Mouse (Mus musculus): Measurements from ENCODE around the gene Strn4. TPM values are rescaled to one million over a fixed set of nuclear protein-coding genes. Genes with fewer than 3 reads are reported as not detected.

The Strn4 gene
- polyA plus RNA-seq, 1 experiment from 2014 or later, result 155 TPM

DNA sequence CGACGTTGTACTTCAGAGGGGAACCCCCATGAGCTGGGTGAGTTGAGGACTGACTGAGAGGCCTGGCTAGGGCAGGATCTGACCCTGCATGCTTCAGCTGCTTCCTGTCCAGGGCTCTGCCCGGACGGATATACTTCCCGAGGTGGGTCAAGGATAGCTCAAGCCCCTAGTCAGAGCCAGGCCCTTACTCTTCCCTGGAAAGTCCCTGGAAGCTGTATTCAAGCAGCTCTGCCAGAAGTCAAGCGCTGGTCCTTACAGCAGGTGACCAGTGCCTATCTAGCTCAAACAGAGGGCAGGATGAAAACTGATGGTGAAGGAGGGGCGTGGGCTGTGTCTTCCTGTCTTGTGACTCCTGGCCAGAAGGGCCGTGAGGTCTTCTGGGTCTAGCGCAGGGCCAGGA is 14.8 kb downstream of the Strn4 start:
- WGBS, result 95% methylated on average over 9 of the region's 9 CpGs
- Histone ChIP-seq H3K9me3 (no peaks in the 10 kb centered on the region), H3K4me2 (no peak overlapping the region), H3K4me3 (no peak overlapping the region), H3K9ac (no peak overlapping the region), H3K27ac (replicated peaks) (no peak overlapping the region), H3K27me3 (no peaks in the 10 kb centered on the region), H3K36me3 (peaks cover 99% of the 10 kb centered on the region), H3K4me1 (replicated peaks) (peaks cover 6% of the 10 kb centered on the region)
- ATAC-seq (ENCODE audit: low read depth), result no peak

DNA sequence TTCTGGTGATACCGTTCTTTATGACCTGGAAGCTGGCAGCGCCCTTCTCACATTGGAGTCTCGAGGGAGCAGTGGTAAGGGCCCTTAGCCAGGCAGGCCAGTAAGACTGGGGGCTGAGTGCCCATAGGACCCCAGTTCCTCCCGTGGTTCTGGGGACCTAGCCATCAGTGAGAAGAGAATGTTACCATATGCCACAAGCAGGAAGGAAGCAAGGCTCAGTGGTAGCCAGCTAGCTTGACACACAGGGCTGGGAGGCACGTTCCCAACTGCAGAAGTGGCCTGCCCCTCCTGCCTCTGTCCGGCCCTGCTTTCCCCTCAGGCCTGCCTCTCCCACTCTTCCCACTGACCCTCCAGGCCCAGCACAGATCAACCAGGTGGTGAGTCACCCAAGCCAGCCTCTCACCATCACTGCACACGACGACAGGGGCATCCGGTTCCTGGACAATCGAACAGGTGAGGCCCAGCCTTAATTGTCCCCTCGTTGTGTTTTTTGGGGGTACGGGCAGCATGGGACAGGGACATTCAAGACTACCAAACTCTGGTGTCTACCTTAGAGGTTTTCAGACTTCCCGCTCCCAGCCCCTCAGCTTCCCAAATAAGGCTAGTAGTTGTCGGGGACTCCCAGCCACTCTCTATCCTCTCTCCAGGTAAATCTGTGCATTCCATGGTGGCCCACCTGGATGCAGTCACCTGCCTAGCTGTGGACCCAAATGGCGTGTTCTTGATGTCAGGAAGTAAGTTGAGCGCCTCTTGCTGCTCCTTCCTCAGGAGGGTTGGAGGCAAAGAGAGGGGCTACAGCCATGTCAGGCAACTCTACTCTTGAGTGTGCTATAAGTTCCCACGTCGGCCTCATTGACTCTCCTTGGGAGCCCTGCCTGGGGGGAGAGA is 22.5 kb downstream of the Strn4 start:
- Histone ChIP-seq H3K4me2 (no peak overlapping the region), H3K36me3 (peaks cover 82% of the 10 kb centered on the region), H3K9ac (no peak overlapping the region), H3K27me3 (no peaks in the 10 kb centered on the region), H3K4me3 (no peak overlapping the region), H3K27ac (replicated peaks) (no peak overlapping the region), H3K4me1 (replicated peaks) (peaks cover 7% of the 10 kb centered on the region), H3K9me3 (no peaks in the 10 kb centered on the region)
- no peak for ATAC-seq (ENCODE audit: low read depth)
- WGBS, result 94% methylated on average over 18 of the region's 18 CpGs

DNA sequence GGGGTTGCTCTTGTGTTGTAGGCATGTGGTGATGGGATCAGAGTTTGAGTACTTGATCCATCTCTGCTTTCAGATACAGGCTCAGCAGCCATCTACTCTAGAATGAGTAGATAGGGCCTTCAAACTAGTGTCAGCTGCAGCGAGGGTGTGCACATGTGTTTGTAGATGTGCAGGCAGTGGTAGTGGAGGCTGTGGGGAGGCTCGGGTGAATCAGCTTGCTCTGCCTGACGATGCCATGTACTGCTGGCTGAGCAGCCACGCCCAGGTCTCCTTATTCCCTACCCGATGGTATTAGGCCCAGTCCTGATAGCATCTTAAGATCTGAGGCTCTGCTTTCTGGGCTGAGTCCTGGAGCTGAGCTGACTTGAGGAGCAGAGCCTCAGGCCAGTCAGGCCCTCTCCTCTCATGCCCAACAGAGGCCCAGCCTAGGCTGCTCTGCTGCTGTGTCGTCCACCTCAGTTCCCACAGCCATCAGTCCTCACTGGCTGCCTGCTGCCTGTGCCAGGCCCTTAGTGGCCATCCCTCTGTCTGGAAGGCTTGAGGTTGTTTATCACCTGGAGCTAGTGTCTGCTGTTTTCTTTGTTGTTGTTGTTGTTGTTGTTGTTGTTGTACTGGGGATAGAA is 23.2 kb downstream of the Strn4 start:
- H3K4me2 ChIP-seq, result no peak overlapping the region
- peaks cover 74% of the 10 kb centered on the region for H3K36me3 ChIP-seq
- H3K4me3 ChIP-seq, result no peak overlapping the region
- peaks cover 14% of the 10 kb centered on the region for H3K4me1 ChIP-seq (replicated peaks)
- no peaks in the 10 kb centered on the region for H3K9me3 ChIP-seq
- H3K9ac ChIP-seq, result no peak overlapping the region
- no peaks in the 10 kb centered on the region for H3K27me3 ChIP-seq
- 84% methylated on average over 6 of the region's 6 CpGs for WGBS
- H3K27ac ChIP-seq (replicated peaks), result no peak overlapping the region
- ATAC-seq (ENCODE audit: low read depth), result no peak

DNA sequence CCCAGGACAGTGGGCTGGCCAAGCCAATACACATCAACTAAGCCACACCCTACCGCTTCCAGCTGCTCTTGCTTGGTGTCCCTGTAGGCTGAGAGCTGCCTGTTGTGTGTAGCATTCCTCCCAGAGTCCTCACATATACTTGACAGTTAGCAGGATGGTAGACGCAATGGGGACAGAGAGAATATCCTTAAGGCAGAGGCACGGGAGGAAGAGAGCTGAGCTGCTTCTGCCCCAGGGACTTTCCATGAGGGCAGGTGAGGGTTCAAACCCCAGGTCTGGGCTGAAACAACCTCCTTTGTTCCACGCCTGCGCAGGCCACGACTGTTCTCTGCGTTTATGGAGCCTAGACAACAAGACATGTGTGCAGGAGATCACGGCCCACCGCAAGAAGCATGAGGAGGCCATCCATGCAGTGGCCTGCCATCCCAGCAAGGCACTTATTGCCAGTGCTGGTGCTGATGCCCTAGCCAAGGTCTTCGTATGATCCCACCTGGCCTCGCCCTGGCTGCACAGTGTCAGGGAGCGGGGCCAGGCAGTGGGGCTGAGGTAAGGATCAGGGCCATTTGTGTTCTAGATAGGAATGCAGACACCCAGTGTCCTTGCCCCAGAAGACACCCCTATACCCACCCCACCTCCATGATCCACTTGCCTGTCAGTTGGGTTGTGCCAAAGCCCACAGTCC is 23.9 kb downstream of the Strn4 start:
- WGBS, result 96% methylated on average over 12 of the region's 12 CpGs
- Histone ChIP-seq H3K27ac (replicated peaks) (no peak overlapping the region), H3K9me3 (no peaks in the 10 kb centered on the region), H3K4me1 (replicated peaks) (peaks cover 21% of the 10 kb centered on the region), H3K9ac (no peak overlapping the region), H3K36me3 (peaks cover 68% of the 10 kb centered on the region), H3K4me2 (no peak overlapping the region), H3K4me3 (no peak overlapping the region), H3K27me3 (no peaks in the 10 kb centered on the region)
- no peak for ATAC-seq (ENCODE audit: low read depth)

DNA sequence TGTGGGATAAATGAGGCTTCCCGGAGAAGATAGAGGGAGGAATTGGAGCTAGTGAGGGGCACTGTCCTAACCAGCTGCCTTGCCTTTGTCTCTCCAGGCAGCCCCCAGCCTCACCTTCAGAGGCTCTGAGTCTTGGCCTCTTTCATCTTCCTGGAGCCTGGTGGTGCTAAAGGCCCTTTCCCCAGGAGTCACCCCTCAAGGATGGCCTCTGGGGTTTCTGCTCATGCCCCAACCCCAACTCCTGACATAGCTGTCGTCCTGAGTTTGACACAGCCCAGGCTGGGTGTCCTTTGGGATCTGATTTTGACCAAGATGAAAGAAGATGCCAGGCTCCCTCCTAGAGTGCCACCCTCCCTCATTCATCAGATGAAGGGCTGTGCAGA is 24.4 kb downstream of the Strn4 start:
- Histone ChIP-seq H3K27me3 (no peaks in the 10 kb centered on the region), H3K4me1 (replicated peaks) (peaks cover 26% of the 10 kb centered on the region), H3K9ac (no peak overlapping the region), H3K9me3 (no peaks in the 10 kb centered on the region), H3K4me2 (no peak overlapping the region), H3K4me3 (no peak overlapping the region), H3K36me3 (peaks cover 62% of the 10 kb centered on the region), H3K27ac (replicated peaks) (no peak overlapping the region)
- WGBS, result 90% methylated on average over 2 of the region's 2 CpGs
- no peak for ATAC-seq (ENCODE audit: low read depth)

DNA sequence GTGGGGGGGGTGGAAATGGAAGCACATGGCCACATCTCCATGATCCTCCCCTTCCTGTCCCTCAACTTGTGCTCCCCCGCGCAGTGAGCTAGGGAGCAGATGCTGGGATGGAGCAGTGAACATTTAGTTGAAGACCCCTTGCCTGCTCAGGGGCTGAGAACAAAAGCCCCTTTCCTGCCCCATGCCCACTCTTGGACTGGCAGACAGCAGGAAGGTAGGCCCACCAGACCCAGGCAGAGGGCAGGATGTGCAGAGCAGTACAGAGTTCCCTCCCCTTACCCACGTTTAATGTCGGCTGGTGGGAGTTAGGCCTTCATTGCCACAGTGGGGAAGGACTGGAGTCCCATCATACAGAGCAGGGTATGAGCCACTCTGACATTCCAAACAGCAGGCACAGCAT is 25.4 kb downstream of the Strn4 start:
- Histone ChIP-seq H3K36me3 (peaks cover 55% of the 10 kb centered on the region), H3K4me1 (replicated peaks) (peaks cover 34% of the 10 kb centered on the region), H3K27ac (replicated peaks) (0 out of 2 replicates have a peak overlapping the region, but pooled peaks have one; percentile 69), H3K9me3 (no peaks in the 10 kb centered on the region), H3K27me3 (no peaks in the 10 kb centered on the region), H3K9ac (no peak overlapping the region), H3K4me2 (no peak overlapping the region), H3K4me3 (no peak overlapping the region)
- no peak; the same call in 1 of the 2 replicates for ATAC-seq (ENCODE audit: low read depth)
- 73% methylated on average over 4 of the region's 4 CpGs for WGBS

DNA sequence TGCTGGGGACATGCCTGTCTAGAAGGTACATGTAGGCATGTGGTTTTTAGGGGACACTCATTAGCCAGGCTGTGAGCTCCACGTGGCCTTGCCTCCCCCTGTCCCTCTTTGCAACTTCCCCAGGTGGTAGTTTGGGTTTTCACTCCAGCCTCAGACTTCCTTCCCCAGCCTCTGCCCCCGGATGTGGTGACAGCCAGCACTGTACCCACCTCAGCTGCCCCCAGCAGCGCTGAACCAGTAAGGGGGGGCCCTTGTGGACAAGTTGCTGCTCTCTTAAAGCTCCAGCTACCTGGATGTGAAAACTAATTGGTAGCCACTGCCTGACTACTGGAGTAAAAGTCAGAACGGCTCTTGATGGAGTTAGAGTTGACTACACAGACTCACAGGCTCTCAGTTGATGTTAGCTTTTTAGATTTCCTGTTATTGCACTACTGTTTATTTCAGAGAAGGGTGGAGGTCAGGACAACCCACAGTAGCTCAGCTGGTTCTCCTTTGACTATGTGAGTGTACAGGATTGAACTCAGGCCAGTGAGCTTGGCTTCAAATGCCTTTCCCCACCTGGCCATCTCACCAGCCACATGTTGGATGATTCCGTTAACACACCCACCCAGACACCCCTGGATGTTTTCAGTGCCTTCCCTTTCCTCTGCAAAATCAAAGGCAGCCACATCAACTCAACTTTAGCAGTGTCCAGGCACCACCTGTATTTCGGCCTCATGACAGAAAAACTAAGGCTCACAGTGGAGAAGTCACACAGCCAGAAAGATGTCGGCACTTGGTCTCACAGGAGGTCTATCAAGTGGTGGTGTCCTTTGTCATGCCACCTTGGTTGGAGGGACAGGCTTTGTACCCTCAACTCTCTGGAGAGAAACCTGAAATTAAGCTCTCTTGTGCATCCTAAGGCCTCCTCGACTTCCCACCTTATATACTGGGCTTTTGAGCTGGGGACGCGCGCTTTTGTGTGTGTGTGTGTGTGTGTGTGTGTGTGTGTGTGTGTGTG is 26.2 kb downstream of the Strn4 start:
- Histone ChIP-seq H3K4me1 (replicated peaks) (peaks cover 34% of the 10 kb centered on the region), H3K4me2 (peak overlapping the region; percentile 97), H3K9ac (peak overlapping the region; percentile 83; the same call in 1 of the 2 replicates), H3K9me3 (no peaks in the 10 kb centered on the region), H3K36me3 (peaks cover 51% of the 10 kb centered on the region), H3K27me3 (no peaks in the 10 kb centered on the region), H3K27ac (replicated peaks) (peak overlapping the region; percentile 69), H3K4me3 (peak overlapping the region; percentile 55)
- peak; percentile 2; the same call in 1 of the 2 replicates for ATAC-seq (ENCODE audit: low read depth)
- WGBS, result 43% methylated on average over 11 of the region's 11 CpGs

DNA sequence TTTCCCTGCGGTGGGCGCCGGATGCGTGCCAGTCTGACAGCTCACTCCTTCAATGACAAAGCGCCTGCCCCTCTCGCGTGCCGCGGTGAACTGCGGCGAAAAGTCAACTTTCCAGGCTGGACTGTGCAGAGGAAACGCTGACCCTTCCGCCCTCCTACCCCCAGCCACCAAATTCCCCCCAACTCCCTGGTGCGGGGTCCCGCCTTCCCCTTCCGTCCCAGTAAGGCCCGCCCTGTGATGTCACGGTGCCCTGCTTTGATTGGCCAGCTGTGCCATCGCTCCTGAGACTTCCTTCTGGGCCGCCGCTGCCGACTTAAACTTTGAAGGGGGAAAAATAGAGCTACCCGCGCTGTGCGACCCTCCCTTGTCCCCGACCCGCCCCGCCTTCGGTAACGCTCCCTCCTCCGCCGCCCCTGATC is 27.0 kb downstream of the Strn4 start, which contains the start of gene Prkd2:
Gene Prkd2, plus strand, starts transcription at position 258 of the 419 bp plus-strand sequence.
- 1% methylated on average over 25 of the region's 32 CpGs for WGBS
- Histone ChIP-seq H3K4me1 (replicated peaks) (peaks cover 34% of the 10 kb centered on the region), H3K9me3 (no peaks in the 10 kb centered on the region), H3K4me3 (peak within 1 kb of the TSS; percentile 55), H3K4me2 (peak within 1 kb of the TSS; percentile 97), H3K36me3 (peaks cover 43% of the 10 kb centered on the region), H3K27ac (replicated peaks) (peak within 1 kb of the TSS; percentile 69), H3K27me3 (no peaks in the 10 kb centered on the region), H3K9ac (peak within 1 kb of the TSS; percentile 83)
- peak; percentile 79 for ATAC-seq (ENCODE audit: low read depth)

DNA sequence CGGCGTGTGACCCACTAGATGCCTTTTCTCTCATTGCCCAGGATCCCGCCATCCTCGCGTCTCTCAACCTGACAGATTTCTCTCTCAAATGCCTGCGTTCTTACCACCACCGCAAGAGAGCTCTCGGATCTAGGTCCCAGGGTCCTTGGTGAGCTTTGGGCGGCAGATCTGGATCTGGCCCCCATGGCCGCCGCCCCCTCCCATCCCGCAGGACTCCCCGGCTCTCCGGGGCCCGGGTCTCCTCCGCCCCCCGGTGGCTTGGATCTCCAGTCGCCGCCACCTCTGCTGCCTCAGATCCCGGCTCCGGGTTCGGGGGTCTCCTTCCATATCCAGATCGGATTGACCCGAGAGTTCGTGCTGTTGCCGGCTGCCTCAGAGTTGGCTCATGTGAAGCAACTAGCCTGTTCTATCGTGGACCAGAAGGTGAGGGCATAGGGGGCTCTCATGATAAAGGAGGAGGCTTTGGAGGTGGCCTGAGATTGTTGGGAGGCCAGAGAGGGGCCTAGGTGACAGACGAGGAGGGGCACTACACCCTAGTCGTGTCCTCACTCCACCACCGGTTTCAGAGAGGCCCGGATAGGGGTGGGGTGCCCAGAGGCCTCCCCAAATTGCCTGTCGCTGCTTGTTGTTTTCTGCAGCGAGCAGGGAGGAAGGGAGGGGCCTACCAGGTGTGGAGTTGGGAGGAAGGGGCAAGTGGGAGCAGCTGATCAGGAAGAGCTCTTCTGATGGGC is 27.9 kb downstream of the Strn4 start:
- Histone ChIP-seq H3K9me3 (no peaks in the 10 kb centered on the region), H3K27me3 (no peaks in the 10 kb centered on the region), H3K27ac (replicated peaks) (peak overlapping the region; percentile 69), H3K4me1 (replicated peaks) (peaks cover 34% of the 10 kb centered on the region), H3K4me2 (peak overlapping the region; percentile 97), H3K4me3 (peak overlapping the region; percentile 55), H3K9ac (peak overlapping the region; percentile 83), H3K36me3 (peaks cover 34% of the 10 kb centered on the region)
- ATAC-seq (ENCODE audit: low read depth), result 0 out of 2 replicates have a peak, but pooled peaks have one; percentile 8
- 2% methylated on average over 33 of the region's 33 CpGs for WGBS

DNA sequence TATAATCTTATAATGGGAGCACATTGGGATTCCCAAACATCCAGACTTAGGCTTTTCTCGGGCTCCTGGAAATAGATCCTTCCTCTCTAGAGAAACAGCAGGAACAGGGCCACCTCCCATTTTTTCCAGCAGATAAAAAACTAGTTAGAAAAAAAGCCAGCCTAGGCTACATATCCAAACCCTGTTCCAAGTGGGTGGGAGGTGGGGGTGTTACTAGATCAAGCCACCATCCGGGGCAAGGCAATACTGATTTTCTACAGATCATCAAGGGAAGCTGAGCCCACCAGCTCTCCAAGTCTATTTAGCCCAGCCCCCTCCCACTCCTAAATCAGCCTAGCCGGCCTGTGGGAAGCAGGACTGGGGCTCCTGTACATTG is 29.0 kb downstream of the Strn4 start:
- Histone ChIP-seq H3K9me3 (no peaks in the 10 kb centered on the region), H3K27me3 (no peaks in the 10 kb centered on the region), H3K4me1 (replicated peaks) (peaks cover 34% of the 10 kb centered on the region), H3K4me3 (peak overlapping the region; percentile 55; the same call in 1 of the 2 replicates), H3K9ac (peak overlapping the region; percentile 22), H3K4me2 (peak overlapping the region; percentile 97), H3K27ac (replicated peaks) (peak overlapping the region; percentile 52; the same call in 1 of the 2 replicates), H3K36me3 (peaks cover 33% of the 10 kb centered on the region)
- WGBS, result 52% methylated on average over 3 of the region's 3 CpGs
- no peak for ATAC-seq (ENCODE audit: low read depth)
